Mouse (Mus musculus): ENCODE measurements around the gene Nav1.

GRCm38 (mm10) chr1:135542080-135542479, 65.0 kb downstream of the Nav1 start:
- TF ChIP-seq CTCF (IDR thresholded peaks at IDR 0.05; ENCODE audit: low read depth) = no peak
- no peak for TF ChIP-seq EP300 (optimal IDR thresholded peaks at IDR 0.05)

Data from stomach, postnatal 0 days (tissue).